Mouse (Mus musculus) liver, adult 2 months (tissue): Measurements from ENCODE around the gene Bace2.

ENCODE experiments used
- CTCF ChIP-seq: fragments of 200-500 bp; IDR thresholded peaks from 2 replicates; pipeline ENCODE4 v1.5.1; 2011; ENCODE audit warnings: low read depth, low read length, control low read depth
- POLR2A ChIP-seq: fragments of 200-500 bp; IDR thresholded peaks from 2 replicates; pipeline ENCODE4 v1.6.1; 2011; ENCODE audit warnings: low read length, control low read depth; ENCODE audit not compliant: insufficient read depth; ENCODE audit errors: extremely low read depth

GRCm38 (mm10) chr16:97466182-97466957, 109.8 kb downstream of the Bace2 start:
- no peak for TF ChIP-seq POLR2A
- peak; percentile 28 for TF ChIP-seq CTCF
